Mouse (Mus musculus) cerebellum, postnatal 36 days (tissue): ENCODE data around the gene Per1.
A peak's percentile ranks its signal among the peaks of the same experiment; 100 is the strongest.

Source experiments
- DNase-seq, 2 experiments: peaks; one replicate each; pipeline ENCODE4 v3.0.0; 2021 to 2022; ENCODE audit warnings: mixed read lengths in 2 of 2

Gene Per1

GRCm38 (mm10) chr11:69064259-69065133 lies 30.5 kb upstream of the Per1 start:
- DNase-seq, result no peak

- no peak for DNase-seq
Observed at GRCm38 (mm10) chr11:69065394-69065925, 29.6 kb upstream of the Per1 start.

- DNase-seq, result peak; percentile 66
Observed at GRCm38 (mm10) chr11:69066163-69066861, 28.7 kb upstream of the Per1 start.

GRCm38 (mm10) chr11:69066956-69067355 lies 28.1 kb upstream of the Per1 start:
- peak; percentile 93 to 96 for DNase-seq

GRCm38 (mm10) chr11:69067601-69068000 lies 27.4 kb upstream of the Per1 start:
- no peak for DNase-seq

- no peak for DNase-seq
Observed at GRCm38 (mm10) chr11:69070093-69070492, 24.9 kb upstream of the Per1 start.

- DNase-seq, result peak; percentile 93 to 94
Observed at GRCm38 (mm10) chr11:69070590-69071222, 24.3 kb upstream of the Per1 start, which contains the start of gene Tmem107. Tmem107 (plus strand) TSS chr11:69070806.

GRCm38 (mm10) chr11:69071262-69071661 lies 23.8 kb upstream of the Per1 start:
- no peak for DNase-seq

GRCm38 (mm10) chr11:69072234-69072633 lies 22.8 kb upstream of the Per1 start:
- DNase-seq, result no peak

GRCm38 (mm10) chr11:69072666-69073064 lies 22.4 kb upstream of the Per1 start:
- DNase-seq, result peak in 1 of 2 experiments; percentile 27

GRCm38 (mm10) chr11:69073065-69073888 lies 21.7 kb upstream of the Per1 start:
- peak; percentile 78 to 90 for DNase-seq

- no peak for DNase-seq
Observed at GRCm38 (mm10) chr11:69073951-69074775, 20.9 kb upstream of the Per1 start.

- DNase-seq, result no peak
Observed at GRCm38 (mm10) chr11:69074776-69075069, 20.3 kb upstream of the Per1 start.

- DNase-seq, result no peak
Observed at GRCm38 (mm10) chr11:69075764-69076479, 19.1 kb upstream of the Per1 start.

GRCm38 (mm10) chr11:69076572-69076971 lies 18.4 kb upstream of the Per1 start:
- DNase-seq, result no peak

GRCm38 (mm10) chr11:69077316-69077715 lies 17.7 kb upstream of the Per1 start:
- no peak for DNase-seq

GRCm38 (mm10) chr11:69078041-69078440 lies 17.0 kb upstream of the Per1 start:
- DNase-seq, result no peak

GRCm38 (mm10) chr11:69078805-69079438 lies 16.1 kb upstream of the Per1 start:
- DNase-seq, result no peak

- DNase-seq, result no peak
Observed at GRCm38 (mm10) chr11:69080102-69080854, 14.7 kb upstream of the Per1 start.

- no peak for DNase-seq
Observed at GRCm38 (mm10) chr11:69080855-69081222, 14.2 kb upstream of the Per1 start.
